Mouse (Mus musculus) forebrain, embryonic 14.5 days (tissue): ENCODE data around the gene Etnppl. TPM values are rescaled to one million over a fixed set of nuclear protein-coding genes. Genes with fewer than 3 reads are reported as not detected.

Experiments used
- ATAC-seq: fragments of 200-750 bp; cut with Nextera tagmentation; 2 replicates; pipeline ENCODE4 v1.8.0; 2017; ENCODE audit warnings: mild to moderate bottlenecking, moderate library complexity
- DNase-seq: peaks from one replicate; pipeline ENCODE4 v3.0.0-alpha.2; 2015; ENCODE audit warnings: low spot score
- H3K27ac ChIP-seq: fragments of 300-500 bp; sonication (generic); 2 replicates; pipeline ENCODE4 v1.5.1; 2014; ENCODE audit warnings: low read depth, mild to moderate bottlenecking, control low read depth, low read length, moderate library complexity
- H3K27me3 ChIP-seq: fragments of 300-500 bp; sonication (generic); replicated peaks from 2 replicates; pipeline ENCODE4 v1.6.1; 2014; ENCODE audit warnings: low read length, control low read depth, mixed read lengths; ENCODE audit not compliant: control insufficient read depth, insufficient read depth
- H3K36me3 ChIP-seq: fragments of 300-500 bp; sonication (generic); 2 replicates; pipeline ENCODE4 v1.6.1; 2014; ENCODE audit warnings: low read length, control low read depth; ENCODE audit not compliant: control insufficient read depth, insufficient read depth
- H3K4me1 ChIP-seq: fragments of 300-500 bp; sonication (generic); 2 replicates; pipeline ENCODE4 v1.6.1; 2014; ENCODE audit warnings: antibody characterized with exemption, low read length, control low read depth; ENCODE audit not compliant: control insufficient read depth, insufficient read depth
- H3K4me2 ChIP-seq: fragments of 300-500 bp; sonication (generic); 2 replicates; pipeline ENCODE4 v1.6.1; 2014; ENCODE audit warnings: mild to moderate bottlenecking, control low read depth, low read length
- H3K4me3 ChIP-seq: fragments of 300-500 bp; sonication (generic); 2 replicates; pipeline ENCODE4 v1.5.1; 2014; ENCODE audit warnings: low read depth, low read length, control low read depth
- H3K9ac ChIP-seq: fragments of 300-500 bp; sonication (generic); 2 replicates; pipeline ENCODE4 v1.6.1; 2014; ENCODE audit warnings: mild to moderate bottlenecking, low read length, control low read depth, moderate library complexity
- H3K9me3 ChIP-seq: fragments of 300-500 bp; sonication (generic); replicated peaks from 2 replicates; pipeline ENCODE4 v1.6.1; 2016; ENCODE audit warnings: low read length, control low read depth, mixed read lengths; ENCODE audit not compliant: control insufficient read depth
- WGBS: fragments of 180-500 bp; shearing (Covaris S2); extraction: QIAGEN DNeasy Blood & Tissue Kit; methylation state at CpG from one replicate; pipeline ENCODE4 v1.1.7; 2014; 5-methylcytosine and 5-hydroxymethylcytosine counted together
- polyA plus RNA-seq: library from polyadenylated mRNA; unstranded; fragments of >200 nt; fragmentation: Nextera tagmentation; extraction: Ambion mirVana; gene quantifications from 2 replicates; pipeline ENCODE4 v1.2.1, GENCODE M21; 2014

The Etnppl gene
- polyA plus RNA-seq, 1 experiment from 2014 or later, result not detected

- Histone ChIP-seq H3K36me3 (no peaks in the 10 kb centered on the region), H3K9ac (no peak overlapping the region), H3K27me3 (no peaks in the 10 kb centered on the region), H3K9me3 (no peaks in the 10 kb centered on the region), H3K4me3 (no peak overlapping the region), H3K4me2 (no peak overlapping the region), H3K4me1 (no peaks in the 10 kb centered on the region), H3K27ac (no peak overlapping the region)
- ATAC-seq (no peak), DNase-seq (no peak)
- 83% methylated on average over 8 of the region's 8 CpGs for WGBS
Measured at GRCm38 (mm10) chr3:130685014-130685366, 67.7 kb downstream of the Etnppl start.

GRCm38 (mm10) chr3:130687051-130687450 lies 69.8 kb downstream of the Etnppl start:
- WGBS, result 100% methylated on average over 1 of the region's 1 CpGs
- H3K27ac ChIP-seq, result no peak overlapping the region
- no peak overlapping the region for H3K9ac ChIP-seq
- H3K4me2 ChIP-seq, result no peak overlapping the region
- DNase-seq (no peak), ATAC-seq (no peak)
- H3K27me3 ChIP-seq, result no peaks in the 10 kb centered on the region
- H3K4me3 ChIP-seq, result no peak overlapping the region
- H3K36me3 ChIP-seq, result no peaks in the 10 kb centered on the region
- H3K9me3 ChIP-seq, result no peaks in the 10 kb centered on the region
- 0 out of 2 replicates have a peak, but pooled peaks cover 2% of the 10 kb centered on the region for H3K4me1 ChIP-seq

Other genes starting within 250 kb of the Etnppl start
- 266 and 307 TPM in 2 replicates for gene Ostc, start 92.0 kb downstream of the Etnppl start, polyA plus RNA-seq
- 619 and 916 TPM in 2 replicates for gene Rpl34, start 113.0 kb downstream of the Etnppl start, polyA plus RNA-seq